Mouse (Mus musculus): Measurements from ENCODE around the gene Gstm2.
"Not testable (repeated sequence)": the region's sequence is repeated elsewhere in the genome, so short reads cannot be mapped to it uniquely, and the experiment has no call there.

Gstm2 gene

GRCm38 (mm10) chr3:107955260-107955659, 31.0 kb downstream of the Gstm2 start:
- in situ Hi-C loops (cut with MboI; ENCODE audit: low pct_unique_long_range_greater_than_20kb in 1 of 2, low sequenced_read_pairs in 2 of 2, unreplicated experiment in 1 of 2), result not testable (repeated sequence)

DNA sequence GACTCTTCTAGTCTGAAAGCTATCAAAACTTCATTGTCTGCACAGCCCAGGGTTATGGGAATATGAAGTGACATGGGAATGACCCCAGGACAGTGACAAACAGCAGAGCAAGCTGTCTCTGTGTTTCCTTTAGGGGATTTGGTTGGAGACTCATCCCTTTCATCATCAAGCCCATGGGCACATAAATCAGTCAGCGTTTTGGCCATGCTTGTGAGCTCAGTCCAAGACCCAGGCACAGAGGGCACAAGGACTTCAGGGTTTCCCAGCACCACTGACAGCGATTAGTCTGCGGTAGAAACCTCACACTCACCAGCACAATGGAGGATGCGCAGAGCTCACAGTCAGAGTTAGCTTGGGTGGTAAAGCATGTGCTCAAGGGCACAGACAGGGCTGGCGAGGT, 32.3 kb downstream of the Gstm2 start:
- in situ Hi-C loops (cut with MboI; ENCODE audit: low pct_unique_long_range_greater_than_20kb in 1 of 2, low sequenced_read_pairs in 2 of 2, unreplicated experiment in 1 of 2), result no loop called here

DNA sequence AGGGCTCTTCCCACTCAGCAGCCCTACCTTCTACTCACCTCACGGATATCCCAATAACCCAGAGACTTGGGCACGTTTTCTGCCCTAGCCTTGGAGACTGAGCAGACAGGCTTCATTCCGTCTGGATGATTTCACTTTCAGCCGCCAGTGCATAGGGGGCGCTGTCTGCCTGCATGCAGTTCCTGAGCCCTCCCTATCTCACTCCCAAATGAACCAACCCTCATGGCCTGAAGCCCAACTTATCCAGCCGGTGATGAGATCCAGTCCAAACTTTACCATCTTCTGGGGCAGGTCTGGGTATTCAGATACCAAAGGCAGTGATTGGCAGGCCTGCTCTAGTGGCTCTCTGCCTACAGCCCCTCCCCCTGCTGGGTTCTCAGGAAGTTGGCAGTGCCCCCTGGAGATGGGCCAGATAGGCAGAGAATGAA, 32.9 kb downstream of the Gstm2 start:
- in situ Hi-C loops (cut with MboI; ENCODE audit: low pct_unique_long_range_greater_than_20kb in 1 of 2, low sequenced_read_pairs in 2 of 2, unreplicated experiment in 1 of 2), result no loop called here

- in situ Hi-C loops (cut with MboI; ENCODE audit: low pct_unique_long_range_greater_than_20kb in 1 of 2, low sequenced_read_pairs in 2 of 2, unreplicated experiment in 1 of 2), result no loop called here
Observed at GRCm38 (mm10) chr3:107950531-107950930, 35.7 kb downstream of the Gstm2 start.

GRCm38 (mm10) chr3:107949461-107949860, 36.8 kb downstream of the Gstm2 start:
- in situ Hi-C loops (cut with MboI; ENCODE audit: low pct_unique_long_range_greater_than_20kb in 1 of 2, low sequenced_read_pairs in 2 of 2, unreplicated experiment in 1 of 2), result not testable (repeated sequence)

- in situ Hi-C loops (cut with MboI; ENCODE audit: low pct_unique_long_range_greater_than_20kb in 1 of 2, low sequenced_read_pairs in 2 of 2, unreplicated experiment in 1 of 2), result no loop called here
Observed at GRCm38 (mm10) chr3:107945729-107946128, 40.5 kb downstream of the Gstm2 start.

DNA sequence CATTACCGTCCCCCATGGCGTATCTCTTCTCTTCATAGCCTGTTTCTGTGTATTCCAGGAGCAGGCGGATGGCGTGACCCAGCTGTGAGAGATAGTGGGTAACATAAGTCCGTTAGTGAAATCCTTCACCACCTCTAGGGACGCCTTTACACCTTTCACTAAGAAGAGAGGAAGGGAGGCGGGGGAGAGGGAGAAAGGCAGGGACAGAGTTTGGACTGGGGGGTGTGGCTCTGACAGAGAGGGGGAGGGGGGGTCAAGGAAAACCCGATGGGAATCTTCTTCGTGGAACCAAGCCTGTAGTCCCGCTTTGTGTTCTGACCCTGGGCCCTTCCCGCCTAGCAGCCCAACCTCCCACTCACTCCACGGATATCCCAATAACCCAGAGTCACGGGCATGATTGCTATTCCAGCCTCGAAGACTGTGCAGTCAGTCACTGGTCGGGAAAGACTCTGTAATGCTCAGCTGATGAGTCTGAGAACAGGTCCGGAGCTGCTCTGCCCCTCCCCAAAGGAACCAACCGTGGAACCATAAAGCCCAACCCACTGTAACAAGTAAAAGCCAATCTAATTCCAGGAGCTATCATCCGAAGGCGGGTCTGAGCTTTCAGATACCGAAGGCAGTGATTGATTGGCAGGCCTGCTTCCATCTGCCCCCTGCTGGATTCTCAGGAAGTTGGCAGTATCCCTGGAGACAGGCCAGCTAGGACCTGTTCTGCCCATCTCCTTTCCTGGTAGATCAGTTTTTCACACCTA, 42.8 kb downstream of the Gstm2 start, which contains the start of gene Gstm6:
TSS of gene Gstm6 (minus strand) at position 511 of the 752 bp plus-strand sequence.
- in situ Hi-C loops (cut with MboI; ENCODE audit: low pct_unique_long_range_greater_than_20kb in 1 of 2, low sequenced_read_pairs in 2 of 2, unreplicated experiment in 1 of 2), result no loop called here

- in situ Hi-C loops (cut with MboI; ENCODE audit: low pct_unique_long_range_greater_than_20kb in 1 of 2, low sequenced_read_pairs in 2 of 2, unreplicated experiment in 1 of 2), result no loop called here
Observed at GRCm38 (mm10) chr3:107941261-107941660, 45.0 kb downstream of the Gstm2 start.

- in situ Hi-C loops (cut with MboI; ENCODE audit: low pct_unique_long_range_greater_than_20kb in 1 of 2, low sequenced_read_pairs in 2 of 2, unreplicated experiment in 1 of 2), result no loop called here
Observed at GRCm38 (mm10) chr3:107940524-107940923, 45.7 kb downstream of the Gstm2 start.

DNA sequence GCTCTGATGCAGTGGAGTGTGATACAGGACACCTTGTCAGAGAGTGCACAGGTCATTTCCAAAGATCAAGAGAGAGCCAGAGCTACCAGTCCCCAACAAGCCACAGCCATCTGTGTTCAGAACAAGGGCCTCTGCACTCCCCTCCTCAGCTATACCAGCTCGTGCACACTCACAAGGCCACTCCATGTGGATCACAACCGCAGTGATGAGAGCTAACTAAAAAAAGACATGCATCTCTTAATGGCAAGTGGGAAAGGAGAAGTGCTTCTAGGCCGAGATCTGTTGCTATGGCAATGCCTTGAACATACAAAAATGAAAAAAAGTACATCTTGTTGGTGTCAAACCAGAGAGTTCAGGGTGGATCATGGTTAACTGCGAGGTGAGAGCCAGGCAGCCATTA, 46.4 kb downstream of the Gstm2 start:
- in situ Hi-C loops (cut with MboI; ENCODE audit: low pct_unique_long_range_greater_than_20kb in 1 of 2, low sequenced_read_pairs in 2 of 2, unreplicated experiment in 1 of 2), result loop anchor here in 1 of 2 experiments (10.0 kb wide), 1 partner anchor 125 kb away; no protein-coding TSS in a partner anchor

DNA sequence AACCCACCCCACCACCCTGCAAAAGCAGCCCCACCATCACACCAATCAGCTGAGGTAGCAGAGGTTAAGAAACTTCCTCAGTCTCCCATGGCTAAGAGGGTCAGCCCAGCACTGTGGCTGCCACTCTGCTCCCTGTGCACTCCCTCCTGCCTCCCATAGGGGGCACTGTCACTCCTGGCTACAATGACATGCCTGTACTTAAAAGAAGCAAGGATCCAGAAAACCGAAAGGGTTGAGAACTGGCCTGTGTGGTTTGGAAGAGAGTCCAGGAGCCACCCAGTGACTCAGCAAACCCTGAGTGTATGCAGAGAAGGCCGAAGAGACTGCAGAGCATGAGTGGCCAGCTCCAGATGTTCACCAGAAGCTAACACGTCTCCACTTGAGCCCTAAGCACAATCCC, 46.9 kb downstream of the Gstm2 start:
- in situ Hi-C loops (cut with MboI; ENCODE audit: low pct_unique_long_range_greater_than_20kb in 1 of 2, low sequenced_read_pairs in 2 of 2, unreplicated experiment in 1 of 2), result loop anchor here in 1 of 2 experiments (10.0 kb wide), 1 partner anchor 125 kb away; no protein-coding TSS in a partner anchor

DNA sequence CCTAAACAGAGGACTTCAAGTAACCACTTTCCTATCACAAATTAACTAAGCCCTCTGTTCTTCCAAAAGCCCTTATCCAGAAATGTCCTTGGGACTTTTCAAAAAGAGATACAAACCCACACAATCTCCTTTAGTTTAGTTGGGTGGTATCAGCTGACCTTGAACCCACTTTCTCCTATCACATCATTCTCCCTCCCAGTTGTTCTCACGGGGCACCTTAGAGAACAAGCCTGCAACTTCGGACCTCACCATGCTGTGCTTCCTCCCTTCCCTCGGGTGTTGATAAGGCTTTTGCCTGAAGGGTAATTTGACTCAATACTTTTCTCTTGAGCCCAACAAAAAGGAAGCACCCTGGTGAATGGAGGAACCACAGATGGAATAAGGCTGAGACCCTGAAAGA, 50.4 kb downstream of the Gstm2 start:
- in situ Hi-C loops (cut with MboI; ENCODE audit: low pct_unique_long_range_greater_than_20kb in 1 of 2, low sequenced_read_pairs in 2 of 2, unreplicated experiment in 1 of 2), result loop anchor here in 1 of 2 experiments (10.0 kb wide), 1 partner anchor 129 kb away; no protein-coding TSS in a partner anchor

DNA sequence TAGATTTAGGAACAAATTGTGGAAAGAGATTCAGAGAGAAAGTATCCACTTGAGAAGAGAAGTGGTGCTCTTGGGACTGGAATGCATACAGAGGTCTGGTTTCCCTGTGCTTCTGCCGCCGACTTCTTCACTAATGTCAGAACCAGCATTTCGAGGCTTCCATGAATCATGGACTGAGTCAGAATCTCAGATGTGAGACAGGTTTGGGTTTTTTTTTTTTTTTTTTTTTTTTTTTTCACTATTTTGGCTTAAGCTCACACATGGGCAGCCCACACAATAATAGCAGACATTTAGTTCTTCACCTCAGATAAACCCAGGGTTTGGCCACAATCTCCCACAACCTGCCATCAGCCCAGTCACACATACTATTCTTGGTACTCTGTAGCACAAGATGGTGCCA, 51.0 kb downstream of the Gstm2 start:
- in situ Hi-C loops (cut with MboI; ENCODE audit: low pct_unique_long_range_greater_than_20kb in 1 of 2, low sequenced_read_pairs in 2 of 2, unreplicated experiment in 1 of 2), result loop anchor here in 1 of 2 experiments (10.0 kb wide), 1 partner anchor 130 kb away; no protein-coding TSS in a partner anchor

GRCm38 (mm10) chr3:107932128-107932527, 54.1 kb downstream of the Gstm2 start:
- in situ Hi-C loops (cut with MboI; ENCODE audit: low pct_unique_long_range_greater_than_20kb in 1 of 2, low sequenced_read_pairs in 2 of 2, unreplicated experiment in 1 of 2), result loop anchor here in 1 of 2 experiments (10.0 kb wide), 1 partner anchor 133 kb away; no protein-coding TSS in a partner anchor

Measured in mouse embryonic stem cell (cell line).